Mouse (Mus musculus) E14TG2a.4 (cell line): ENCODE results near the gene Adk.

ENCODE experiments used
- CTCF ChIP-seq: conservative IDR thresholded peaks from 2 replicates; pipeline ENCODE4 v1.5.1; 2014; ENCODE audit warnings: low read length
- POU5F1 ChIP-seq: IDR thresholded peaks from 2 replicates; pipeline ENCODE4 v1.6.1; 2014; ENCODE audit warnings: low read length, borderline replicate concordance

DNA sequence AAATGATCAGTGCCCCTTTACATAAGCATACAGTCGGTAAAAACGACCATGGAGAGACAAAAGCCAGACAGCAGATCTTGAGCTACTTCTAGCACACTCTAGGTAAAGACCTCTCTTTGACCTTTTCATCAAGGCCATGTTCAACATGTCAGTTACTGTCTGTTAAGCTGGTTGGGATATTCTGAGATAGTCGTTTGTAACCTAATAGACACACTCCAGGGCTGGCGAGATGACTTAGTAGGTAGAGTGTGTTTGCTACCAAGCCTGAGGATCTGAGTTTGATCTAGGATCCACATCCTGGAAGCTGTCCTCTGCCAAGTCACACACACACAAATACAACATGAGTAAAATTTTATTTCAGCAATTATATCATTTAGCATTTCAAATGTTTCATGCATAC is 12.8 kb upstream of the Adk start:
- no peak for TF ChIP-seq CTCF
- TF ChIP-seq POU5F1: no peak
